14 mouse cellular contexts compared by ENCODE assay signal in the genomic region with DNA sequence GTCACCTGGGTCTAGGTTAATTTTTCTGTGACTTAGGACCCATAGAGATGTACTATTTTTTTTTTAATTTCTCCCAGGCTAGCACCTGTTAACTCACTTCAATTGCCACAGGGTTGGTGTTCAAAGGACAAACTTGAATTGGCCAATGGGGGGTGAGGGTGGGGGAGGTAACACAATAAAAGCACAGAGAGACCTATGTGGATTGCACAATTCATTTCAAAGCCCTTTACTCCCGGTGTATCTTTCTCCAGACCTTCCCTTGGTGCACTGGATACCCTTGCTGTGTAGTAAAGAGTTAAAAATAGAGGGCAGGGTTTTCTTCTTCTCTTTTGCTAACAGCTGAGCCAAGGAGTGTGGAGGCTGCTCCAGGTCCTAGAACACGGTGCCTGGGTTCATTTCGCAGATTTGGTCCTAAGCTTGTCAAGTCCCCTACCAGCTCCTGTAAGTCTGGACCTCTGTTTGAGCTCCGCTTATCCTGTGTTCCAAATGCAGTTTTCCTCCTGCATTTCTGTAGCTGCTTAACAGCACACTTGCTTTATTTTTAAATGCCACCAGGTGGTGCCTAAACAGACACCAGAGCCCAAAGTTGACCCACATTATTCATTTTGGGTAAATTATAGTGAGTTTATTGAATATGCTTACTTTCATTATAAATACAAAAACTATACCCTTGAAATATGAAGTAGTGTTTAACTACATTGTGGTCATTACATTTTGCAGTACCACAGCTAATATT. TPM values are rescaled to one million over a fixed set of nuclear protein-coding genes. Genes with fewer than 3 reads are reported as not detected.
DNase-seq lines count a peak whose midpoint lies in the region; ATAC-seq and TF ChIP-seq lines count a peak whose summit lies in the region.
"Had no signal": no experiment of that assay in that cellular context is flagged by ENCODE, and none has a peak within 500 bp of the region (broad histone marks: within the 10 kb centered on the region; RNA-seq: fewer than 3 reads in every experiment).

No protein-coding gene starts in this region.

- H3K27ac ChIP-seq in embryonic facial prominence, embryonic 14.5 days (replicated peaks; ENCODE audit: low read depth, low read length): no peak overlapping the region
- H3K27ac ChIP-seq in embryonic facial prominence, embryonic 10.5 days (replicated peaks): no peak overlapping the region
- H3K27ac ChIP-seq in left cerebral cortex, adult 2 months: no peak overlapping the region
- no peak overlapping the region for H3K27ac ChIP-seq in liver, embryonic 13.5 days
- H3K27ac ChIP-seq: embryonic facial prominence, embryonic 15.5 days; hindbrain, embryonic 12.5 days; liver, embryonic 14.5 days; neural tube, embryonic 15.5 days had no signal

- no peaks in the 10 kb centered on the region for H3K27me3 ChIP-seq in embryonic facial prominence, embryonic 14.5 days (replicated peaks; ENCODE audit: control insufficient read depth, insufficient read depth, low read length)
- no peaks in the 10 kb centered on the region for H3K27me3 ChIP-seq in embryonic facial prominence, embryonic 10.5 days (replicated peaks; ENCODE audit: low read depth, poor library complexity, severe bottlenecking)
- peaks cover 6% of the 10 kb centered on the region for H3K27me3 ChIP-seq in G1E (ENCODE audit: insufficient read depth, low read length)
- no peaks in the 10 kb centered on the region for H3K27me3 ChIP-seq in liver, embryonic 13.5 days
- H3K27me3 ChIP-seq: embryonic facial prominence, embryonic 15.5 days; hindbrain, embryonic 12.5 days; neural tube, embryonic 15.5 days had no signal

- peak; percentile 14 for DNase-seq in embryonic facial prominence, embryonic 14.5 days (ENCODE audit: low spot score)
- DNase-seq in embryonic facial prominence, embryonic 10.5 days (ENCODE audit: low spot score): no peak
- no peak for DNase-seq in left cerebral cortex, adult 2 months (ENCODE audit: extremely low spot score in 1 of 2, low spot score in 2 of 2)
- no peak for DNase-seq in left cerebral cortex, postnatal 4 days
- no peak for DNase-seq in G1E (ENCODE audit: low spot score)
- no peak for DNase-seq in liver, embryonic 13.5 days
- DNase-seq in left cerebral cortex, postnatal 14 days (ENCODE audit: low spot score in 2 of 2): no peak
- DNase-seq in left cerebral cortex, postnatal 25 days (ENCODE audit: low spot score in 2 of 2): no peak
- DNase-seq: right cerebral cortex, postnatal 25 days had no signal

- H3K36me3 ChIP-seq in embryonic facial prominence, embryonic 14.5 days (ENCODE audit: control insufficient read depth, insufficient read depth, low read length): no peaks in the 10 kb centered on the region
- H3K36me3 ChIP-seq in embryonic facial prominence, embryonic 10.5 days (replicated peaks): no peaks in the 10 kb centered on the region
- H3K36me3 ChIP-seq in G1E (replicated peaks): no peaks in the 10 kb centered on the region
- H3K36me3 ChIP-seq in liver, embryonic 13.5 days: no peaks in the 10 kb centered on the region
- H3K36me3 ChIP-seq: embryonic facial prominence, embryonic 15.5 days; hindbrain, embryonic 12.5 days; neural tube, embryonic 15.5 days had no signal

- H3K9me3 ChIP-seq in embryonic facial prominence, embryonic 14.5 days (ENCODE audit: control insufficient read depth, low read length): no peaks in the 10 kb centered on the region
- no peaks in the 10 kb centered on the region for H3K9me3 ChIP-seq in embryonic facial prominence, embryonic 10.5 days
- no peaks in the 10 kb centered on the region for H3K9me3 ChIP-seq in G1E (replicated peaks)
- no peaks in the 10 kb centered on the region for H3K9me3 ChIP-seq in liver, embryonic 13.5 days (replicated peaks)
- H3K9me3 ChIP-seq: embryonic facial prominence, embryonic 15.5 days; hindbrain, embryonic 12.5 days; neural tube, embryonic 15.5 days had no signal

- ATAC-seq in embryonic facial prominence, embryonic 14.5 days (ENCODE audit: low read depth): no peak
- ATAC-seq in G1E (ENCODE audit: extremely low read depth, insufficient number of reproducible peaks, low FRiP score, poor library complexity, severe bottlenecking): no peak
- peak; percentile 53; the same call in 1 of the 2 replicates for ATAC-seq in liver, embryonic 13.5 days (ENCODE audit: low read depth)

- H3K4me1 ChIP-seq in embryonic facial prominence, embryonic 14.5 days (ENCODE audit: control insufficient read depth, insufficient read depth, low read length): no peaks in the 10 kb centered on the region
- H3K4me1 ChIP-seq in embryonic facial prominence, embryonic 10.5 days: peaks cover 11% of the 10 kb centered on the region
- peaks cover 41% of the 10 kb centered on the region for H3K4me1 ChIP-seq in G1E (ENCODE audit: insufficient read depth, low read depth, low read length)
- H3K4me1 ChIP-seq in liver, embryonic 13.5 days (replicated peaks): peaks cover 11% of the 10 kb centered on the region; the same call in 1 of the 2 replicates
- H3K4me1 ChIP-seq: embryonic facial prominence, embryonic 15.5 days; hindbrain, embryonic 12.5 days; neural tube, embryonic 15.5 days had no signal

- peak; percentile 34 for TF ChIP-seq CTCF in left cerebral cortex, adult 2 months (IDR thresholded peaks at IDR 0.05)
- TF ChIP-seq CTCF in G1E (IDR thresholded peaks at IDR 0.05; ENCODE audit: low read depth, low read length): 0 out of 2 replicates have a peak, but pooled peaks have one; percentile 10

- no peak overlapping the region for H3K4me2 ChIP-seq in embryonic facial prominence, embryonic 14.5 days (ENCODE audit: low read depth, low read length)
- H3K4me2 ChIP-seq in liver, embryonic 13.5 days: no peak overlapping the region
- H3K4me2 ChIP-seq: embryonic facial prominence, embryonic 15.5 days; hindbrain, embryonic 12.5 days; midbrain, embryonic 11.5 days; neural tube, embryonic 15.5 days had no signal

- H3K4me3 ChIP-seq in embryonic facial prominence, embryonic 14.5 days (ENCODE audit: low read depth, low read length): no peak overlapping the region
- H3K4me3 ChIP-seq in embryonic facial prominence, embryonic 10.5 days: no peak overlapping the region
- no peak overlapping the region for H3K4me3 ChIP-seq in left cerebral cortex, adult 2 months
- H3K4me3 ChIP-seq in G1E (ENCODE audit: low read depth, low read length): no peak overlapping the region
- H3K4me3 ChIP-seq in liver, embryonic 13.5 days (replicated peaks): no peak overlapping the region
- H3K4me3 ChIP-seq: embryonic facial prominence, embryonic 15.5 days; hindbrain, embryonic 12.5 days; neural tube, embryonic 15.5 days had no signal

- intact Hi-C loops in left cerebral cortex, adult 2 months (cut with DNase I): no loop called here
- intact Hi-C loops in left cerebral cortex, postnatal 4 days (cut with DNase I): no loop called here
- intact Hi-C loops in left cerebral cortex, postnatal 14 days (cut with DNase I): no loop called here
- intact Hi-C loops in left cerebral cortex, postnatal 25 days (cut with DNase I): no loop called here

- no peak overlapping the region for H3K9ac ChIP-seq in embryonic facial prominence, embryonic 14.5 days (ENCODE audit: low read depth, low read length)
- no peak overlapping the region for H3K9ac ChIP-seq in liver, embryonic 13.5 days
- H3K9ac ChIP-seq: embryonic facial prominence, embryonic 15.5 days; hindbrain, embryonic 12.5 days; liver, embryonic 14.5 days; neural tube, embryonic 15.5 days had no signal

- 67% methylated on average over 4 of the region's 4 CpGs for WGBS in embryonic facial prominence, embryonic 14.5 days
- WGBS in embryonic facial prominence, embryonic 10.5 days: 80% methylated on average over 4 of the region's 4 CpGs
- WGBS in liver, embryonic 13.5 days (ENCODE audit: insufficient replicate concordance): 46% methylated on average over 4 of the region's 4 CpGs

RNA-seq across cellular contexts. Expression of a gene that starts 38.9 kb away (rescaled TPM):
- polyA plus RNA-seq in embryonic facial prominence, embryonic 14.5 days (2014; fragmentation: Nextera tagmentation; extraction: Ambion mirVana): 24.3 and 26.0 TPM in 2 replicates
- 28.4 and 28.8 TPM in 2 replicates for polyA plus RNA-seq in embryonic facial prominence, embryonic 10.5 days (2016; fragmentation: Nextera tagmentation; extraction: Ambion mirVana)
- total RNA-seq in left cerebral cortex, adult 2 months (2021): 10 to 100 TPM; 69.3 to 82.7 TPM
- 10 to 100 TPM; 78.1 to 87.2 TPM for total RNA-seq in left cerebral cortex, postnatal 4 days (2021)
- total RNA-seq in G1E (2014; fragmentation: Nextera tagmentation) (92.4 and 103 TPM in 2 replicates), G1E (2017) (51.5 and 55.7 TPM in 2 replicates)
- 14.8 and 19.7 TPM in 2 replicates for polyA plus RNA-seq in G1E (2012)
- 3.6 and 5.8 TPM in 2 replicates for polyA plus RNA-seq in liver, embryonic 13.5 days (2015; fragmentation: Nextera tagmentation; extraction: Ambion mirVana)
- 10 to 100 TPM; 69.2 to 74.0 TPM for total RNA-seq in left cerebral cortex, postnatal 14 days (2021)
- 10 to 100 TPM; 72.1 to 76.6 TPM for total RNA-seq in left cerebral cortex, postnatal 25 days (2021)
